Mouse (Mus musculus): Measurements from ENCODE around the gene Rnls. TPM values are rescaled to one million over a fixed set of nuclear protein-coding genes. Genes with fewer than 3 reads are reported as not detected.

The Rnls gene
- total and polyA plus RNA-seq, 3 experiments: 1.7 to 3.7 (median 2.8) TPM

DNA sequence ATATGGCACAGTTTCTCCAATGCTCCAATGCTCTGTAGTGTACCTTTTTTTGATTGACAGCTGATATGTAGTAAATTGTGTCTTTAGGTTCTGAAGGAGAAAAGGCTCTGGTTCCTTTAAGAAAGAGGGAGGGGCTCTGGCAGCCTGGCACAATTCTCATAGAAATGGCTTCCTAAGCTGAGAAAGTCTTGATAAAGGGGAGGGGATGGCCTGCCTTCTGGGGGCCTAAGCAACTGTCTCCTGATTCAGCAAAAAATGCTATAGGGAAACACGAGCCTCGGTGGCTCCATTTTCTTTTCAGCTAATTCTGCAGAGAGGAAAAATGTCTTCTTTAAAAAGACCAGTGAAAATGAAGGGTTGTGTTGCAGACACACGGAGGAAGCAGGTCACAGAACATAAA is 300.8 kb downstream of the Rnls start:
- dilution Hi-C loops (cut with MboI; ENCODE audit: extremely low pct_ligation_motif_present, extremely low pct_unique_long_range_greater_than_20kb, low sequenced_read_pairs): no loop called here
- H3K27ac ChIP-seq (ENCODE audit: insufficient read depth, low read depth): no peak overlapping the region

DNA sequence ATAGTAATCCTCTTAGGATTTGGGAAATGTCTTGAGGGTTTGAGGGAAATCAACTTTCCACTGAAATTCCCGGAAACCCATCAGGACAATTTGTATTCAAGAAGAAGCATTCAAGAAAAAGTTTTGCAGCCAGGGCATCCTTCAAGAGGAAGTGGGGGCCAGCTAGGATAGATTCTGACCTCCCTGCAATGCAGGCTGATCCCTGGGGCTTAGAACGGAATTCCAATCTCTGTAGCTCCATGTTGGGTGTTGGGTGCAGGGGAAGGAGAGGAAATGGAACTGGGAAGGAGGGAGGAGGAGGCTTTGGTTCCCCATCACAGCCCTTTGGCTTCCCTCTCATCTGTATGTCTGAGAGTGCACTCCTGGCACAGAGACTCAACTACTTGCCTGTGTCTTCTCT is 303.2 kb downstream of the Rnls start:
- no peaks in the 10 kb centered on the region for H3K36me3 ChIP-seq (replicated peaks in 1 of 2; ENCODE audit: control insufficient read depth in 1 of 2, insufficient read depth in 1 of 2, low read length in 1 of 2)
- H3K4me1 ChIP-seq (ENCODE audit: control insufficient read depth in 1 of 2, insufficient read depth in 2 of 2): peaks cover 12 to 24% of the 10 kb centered on the region in 2 experiments
- DNase-seq (ENCODE audit: extremely low read depth): no peak
- H3K4me2 ChIP-seq (ENCODE audit: insufficient read depth, low read depth, poor library complexity, severe bottlenecking): no peak overlapping the region
- H3K9ac ChIP-seq (ENCODE audit: insufficient read depth, low read depth): no peak overlapping the region
- in situ Hi-C loops (cut with MboI; ENCODE audit: low pct_ligation_motif_present, low pct_unique_long_range_greater_than_20kb, low sequenced_read_pairs): no loop called here
- no peak overlapping the region for H3K27ac ChIP-seq (ENCODE audit: insufficient read depth, low read depth)
- H3K4me3 ChIP-seq (replicated peaks in 1 of 3; ENCODE audit: low read depth in 2 of 3, low read length in 2 of 3, poor library complexity in 1 of 3): no peak overlapping the region
- TF ChIP-seq MEF2A (IDR thresholded peaks at IDR 0.05; ENCODE audit: borderline replicate concordance, low read depth, low read length) (no peak), HCFC1 (IDR thresholded peaks at IDR 0.05; ENCODE audit: low read depth, low read length) (no peak), JUND (conservative IDR thresholded peaks at IDR 0.05; ENCODE audit: low read depth, low read length) (no peak), POLR2A (IDR thresholded peaks at IDR 0.05; ENCODE audit: low read depth, low read length) (no peak), PAX5 (IDR thresholded peaks at IDR 0.05; ENCODE audit: low read length) (no peak), JUN (IDR thresholded peaks at IDR 0.05; ENCODE audit: insufficient read depth, low read depth, low read length) (no peak), MAX (IDR thresholded peaks at IDR 0.05; ENCODE audit: low read length) (no peak), BHLHE40 (IDR thresholded peaks at IDR 0.05; ENCODE audit: low read depth, low read length) (no peak)
- no peaks in the 10 kb centered on the region for H3K27me3 ChIP-seq (replicated peaks)
- no peaks in the 10 kb centered on the region for H3K79me2 ChIP-seq (replicated peaks; ENCODE audit: control insufficient read depth, extremely low read depth, insufficient read depth, poor library complexity, severe bottlenecking)
- H3K9me3 ChIP-seq (replicated peaks; ENCODE audit: low read length): no peaks in the 10 kb centered on the region
- dilution Hi-C loops (cut with MboI; ENCODE audit: extremely low pct_ligation_motif_present, extremely low pct_unique_long_range_greater_than_20kb, low sequenced_read_pairs): no loop called here

More for the DNA sequence above, 300.8 kb downstream of the Rnls start:
- no peak for DNase-seq (ENCODE audit: extremely low read depth)
- H3K9ac ChIP-seq (ENCODE audit: insufficient read depth, low read depth): no peak overlapping the region
- no peaks in the 10 kb centered on the region for H3K79me2 ChIP-seq (replicated peaks; ENCODE audit: control insufficient read depth, extremely low read depth, insufficient read depth, poor library complexity, severe bottlenecking)
- in situ Hi-C loops (cut with MboI; ENCODE audit: low pct_ligation_motif_present, low pct_unique_long_range_greater_than_20kb, low sequenced_read_pairs): no loop called here
- no peak overlapping the region for H3K4me3 ChIP-seq (replicated peaks in 1 of 3; ENCODE audit: low read depth in 2 of 3, low read length in 2 of 3, poor library complexity in 1 of 3)
- H3K27me3 ChIP-seq (replicated peaks): no peaks in the 10 kb centered on the region
- peaks cover 12 to 24% of the 10 kb centered on the region in 2 experiments for H3K4me1 ChIP-seq (ENCODE audit: control insufficient read depth in 1 of 2, insufficient read depth in 2 of 2)
- TF ChIP-seq USF2 (conservative IDR thresholded peaks at IDR 0.05; ENCODE audit: low read depth, low read length) (no peak), ZNF384 (IDR thresholded peaks at IDR 0.05; ENCODE audit: low read depth, low read length) (no peak), BHLHE40 (IDR thresholded peaks at IDR 0.05; ENCODE audit: low read depth, low read length) (no peak), USF1 (IDR thresholded peaks at IDR 0.05; ENCODE audit: low read depth, low read length) (no peak), MEF2A (IDR thresholded peaks at IDR 0.05; ENCODE audit: borderline replicate concordance, low read depth, low read length) (no peak), NELFE (IDR thresholded peaks at IDR 0.05; ENCODE audit: low read depth, low read length) (no peak), MAZ (IDR thresholded peaks at IDR 0.05; ENCODE audit: low read depth, low read length) (no peak), RAD21 (IDR thresholded peaks at IDR 0.05; ENCODE audit: low read depth, low read length) (no peak), RCOR1 (conservative IDR thresholded peaks at IDR 0.05; ENCODE audit: low read depth, low read length) (no peak), MYC (IDR thresholded peaks at IDR 0.05; ENCODE audit: low read depth, low read length) (no peak), MAFK (IDR thresholded peaks at IDR 0.05; ENCODE audit: insufficient replicate concordance, low read length) (no peak), MXI1 (IDR thresholded peaks at IDR 0.05; ENCODE audit: low read depth, low read length) (no peak), CTCF (conservative IDR thresholded peaks at IDR 0.05 in 1 of 2, IDR thresholded peaks at IDR 0.05 in 1 of 2; ENCODE audit: low read depth in 2 of 2, low read length in 2 of 2) (no peak)
- no peak overlapping the region for H3K4me2 ChIP-seq (ENCODE audit: insufficient read depth, low read depth, poor library complexity, severe bottlenecking)
- no peaks in the 10 kb centered on the region for H3K36me3 ChIP-seq (replicated peaks in 1 of 2; ENCODE audit: control insufficient read depth in 1 of 2, insufficient read depth in 1 of 2, low read length in 1 of 2)
- H3K9me3 ChIP-seq (replicated peaks; ENCODE audit: low read length): no peaks in the 10 kb centered on the region

All from CH12.LX (cell line).